Mouse (Mus musculus) bone marrow, adult 2 months (tissue): Measurements from ENCODE around the gene Smurf2. TPM values are rescaled to one million over a fixed set of nuclear protein-coding genes. Genes with fewer than 3 reads are reported as not detected.
"Not testable (repeated sequence)": the region's sequence is repeated elsewhere in the genome, so short reads cannot be mapped to it uniquely, and the experiment has no call there.

Experiments used
- H3K27ac ChIP-seq: fragments of 200-500 bp; 2 replicates; pipeline ENCODE4 v1.5.1; 2012; ENCODE audit warnings: low read depth, mild to moderate bottlenecking, control low read depth, inconsistent platforms, low read length; ENCODE audit not compliant: control insufficient read depth, poor library complexity, insufficient read depth
- H3K4me1 ChIP-seq: fragments of 200-500 bp; 2 replicates; pipeline ENCODE4 v1.6.1; 2011; ENCODE audit warnings: low read length; ENCODE audit not compliant: control insufficient read depth, insufficient read depth
- H3K4me3 ChIP-seq: fragments of 200-500 bp; replicated peaks from 2 replicates; pipeline ENCODE3; 2011; ENCODE audit warnings: mild to moderate bottlenecking, low read depth, low read length, control low read depth; ENCODE audit not compliant: control insufficient read depth
- CTCF ChIP-seq: fragments of 200-500 bp; IDR thresholded peaks from 2 replicates; pipeline ENCODE4 v1.5.1; 2011; ENCODE audit warnings: low read length, control low read depth; ENCODE audit not compliant: control insufficient read depth, insufficient read depth
- POLR2A ChIP-seq: fragments of 200-500 bp; IDR thresholded peaks from 2 replicates; pipeline ENCODE4 v1.6.1; 2011; ENCODE audit warnings: low read depth, mild to moderate bottlenecking, control low read depth, low read length, borderline replicate concordance; ENCODE audit not compliant: control insufficient read depth
- WGBS: fragments of 180-500 bp; shearing (Covaris S2); methylation state at CpG from one replicate; pipeline ENCODE4 v1.1.7; 2018; 5-methylcytosine and 5-hydroxymethylcytosine counted together
- polyA plus RNA-seq: library from polyadenylated mRNA; stranded (reverse); fragments of >200 nt; gene quantifications from 2 replicates; pipeline ENCODE4 v1.2.4, GENCODE M21; 2011; ENCODE audit warnings: low replicate concordance; ENCODE audit not compliant: missing spikeins, insufficient read depth, insufficient read length

Gene Smurf2
- polyA plus RNA-seq, 1 experiment: 34.6 TPM

DNA sequence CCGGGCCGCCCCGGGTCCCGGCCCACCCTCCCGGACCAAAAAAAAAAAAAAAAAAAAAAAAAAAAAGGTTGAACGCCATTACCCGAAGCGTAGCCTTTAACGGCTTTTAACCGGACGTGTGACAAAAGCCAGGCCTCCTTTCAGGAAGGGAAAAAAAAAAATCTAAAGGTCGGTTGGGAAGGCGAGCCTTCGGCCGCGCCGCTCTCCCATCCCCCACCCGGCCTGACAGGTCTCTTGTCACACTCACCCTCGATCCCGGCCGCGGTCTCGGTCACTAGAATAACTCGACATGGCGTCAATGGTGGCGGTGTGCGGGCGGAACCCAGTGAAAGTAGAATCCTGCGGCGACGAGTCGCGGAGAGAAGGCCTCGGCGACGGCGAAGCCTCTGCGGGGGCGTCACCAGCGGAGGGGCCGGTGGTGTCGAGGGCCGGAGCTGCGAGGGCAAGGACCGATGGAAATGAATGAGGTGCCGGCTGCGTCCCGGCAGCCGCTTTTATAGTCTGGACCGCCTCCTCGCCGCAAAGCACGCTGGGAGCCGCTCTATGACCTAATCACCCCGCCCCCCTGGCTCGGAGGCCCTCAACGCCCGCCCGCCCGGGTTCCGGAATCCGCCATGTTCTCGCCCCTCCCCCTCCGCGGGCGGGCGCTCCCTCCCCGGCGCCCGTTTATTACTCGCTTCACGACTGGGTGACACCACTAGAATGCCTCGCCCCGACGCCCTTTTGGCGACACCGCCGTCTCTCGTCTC is 132.3 kb downstream of the Smurf2 start:
- Histone ChIP-seq H3K4me3 (peak overlapping the region; percentile 88), H3K4me1 (peaks cover 2% of the 10 kb centered on the region; the same call in 1 of the 2 replicates), H3K27ac (peak overlapping the region; percentile 99)
- WGBS: under 1% methylated on average over 78 of the region's 79 CpGs
- TF ChIP-seq CTCF (no peak), POLR2A (peak; percentile 99)

DNA sequence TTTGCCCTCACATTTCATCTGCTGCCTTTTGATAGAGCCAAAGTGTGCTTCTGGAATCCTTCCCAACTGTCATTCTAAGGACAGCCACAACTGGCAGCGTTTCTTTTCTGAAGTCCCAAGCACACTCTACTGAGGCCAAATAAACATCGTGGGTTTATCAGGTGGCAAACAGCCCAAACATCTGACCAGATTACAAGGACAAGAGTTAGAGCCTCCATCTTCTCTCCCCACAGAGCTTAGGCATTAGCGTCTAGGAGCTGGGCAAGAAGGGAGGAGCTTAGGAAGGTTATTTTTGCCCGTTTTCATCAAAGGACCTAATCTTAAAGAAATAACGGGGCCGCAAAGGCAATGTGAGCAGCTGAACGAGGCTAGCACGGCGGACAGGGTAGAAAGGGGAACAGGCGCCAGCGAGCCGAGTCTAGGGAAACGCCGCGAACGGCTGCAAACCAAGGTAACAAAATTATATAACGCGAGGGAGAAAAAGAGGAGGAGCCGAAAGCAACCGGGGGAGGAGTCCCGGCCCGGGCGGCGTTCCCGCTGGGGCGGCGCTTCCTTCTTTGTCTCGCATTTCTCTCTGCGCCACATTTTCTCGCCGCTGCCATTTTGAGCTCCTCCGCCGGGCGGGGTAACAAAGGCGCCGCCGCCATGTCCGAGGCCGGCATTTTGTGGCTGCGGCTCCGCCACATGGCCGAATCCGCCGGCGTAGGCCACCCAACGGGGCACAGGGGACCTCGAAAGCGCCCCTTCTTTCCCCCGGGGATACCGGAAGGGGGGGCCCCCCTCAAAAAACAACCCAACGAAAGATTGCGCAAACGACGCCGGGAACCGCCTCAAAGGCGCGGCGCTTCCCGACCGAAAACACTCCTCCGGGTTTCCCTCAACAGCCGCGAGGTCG is 133.1 kb downstream of the Smurf2 start:
- peak overlapping the region; percentile 88 for H3K4me3 ChIP-seq
- peak overlapping the region; percentile 99 for H3K27ac ChIP-seq
- whole genome bisulfite sequencing: under 1% methylated on average over 65 of the region's 65 CpGs
- TF ChIP-seq CTCF: no peak
- peak; percentile 54; the same call in 1 of the 2 replicates for TF ChIP-seq POLR2A
- peaks cover 2% of the 10 kb centered on the region; the same call in 1 of the 2 replicates for H3K4me1 ChIP-seq

- 51% methylated on average over 1 of the region's 1 CpGs for WGBS
- Histone ChIP-seq H3K4me3 (no peak overlapping the region), H3K4me1 (peaks cover 2% of the 10 kb centered on the region; the same call in 1 of the 2 replicates), H3K27ac (no peak overlapping the region)
- no peak for TF ChIP-seq CTCF
- no peak for TF ChIP-seq POLR2A
Observed at GRCm38 (mm10) chr11:106785043-106785442, 135.5 kb downstream of the Smurf2 start.

- Histone ChIP-seq H3K4me3 (no peak overlapping the region), H3K27ac (no peak overlapping the region), H3K4me1 (no peaks in the 10 kb centered on the region; the same call in 1 of the 2 replicates)
- TF ChIP-seq POLR2A (no peak), CTCF (no peak)
- 76% methylated on average over 2 of the region's 2 CpGs for WGBS
Observed at GRCm38 (mm10) chr11:106784476-106784875, 136.0 kb downstream of the Smurf2 start.

GRCm38 (mm10) chr11:106782841-106783764 is 137.4 kb downstream of the Smurf2 start:
- Histone ChIP-seq H3K4me1 (no peaks in the 10 kb centered on the region; the same call in 1 of the 2 replicates), H3K4me3 (no peak overlapping the region), H3K27ac (no peak overlapping the region)
- 74% methylated on average over 9 of the region's 9 CpGs for WGBS
- TF ChIP-seq CTCF: no peak
- TF ChIP-seq POLR2A: no peak

- H3K4me3 ChIP-seq, H3K27ac ChIP-seq, H3K4me1 ChIP-seq: not testable (repeated sequence)
- WGBS: 86% methylated on average over 7 of the region's 7 CpGs
Observed at GRCm38 (mm10) chr11:106782271-106782670, 138.2 kb downstream of the Smurf2 start.

DNA sequence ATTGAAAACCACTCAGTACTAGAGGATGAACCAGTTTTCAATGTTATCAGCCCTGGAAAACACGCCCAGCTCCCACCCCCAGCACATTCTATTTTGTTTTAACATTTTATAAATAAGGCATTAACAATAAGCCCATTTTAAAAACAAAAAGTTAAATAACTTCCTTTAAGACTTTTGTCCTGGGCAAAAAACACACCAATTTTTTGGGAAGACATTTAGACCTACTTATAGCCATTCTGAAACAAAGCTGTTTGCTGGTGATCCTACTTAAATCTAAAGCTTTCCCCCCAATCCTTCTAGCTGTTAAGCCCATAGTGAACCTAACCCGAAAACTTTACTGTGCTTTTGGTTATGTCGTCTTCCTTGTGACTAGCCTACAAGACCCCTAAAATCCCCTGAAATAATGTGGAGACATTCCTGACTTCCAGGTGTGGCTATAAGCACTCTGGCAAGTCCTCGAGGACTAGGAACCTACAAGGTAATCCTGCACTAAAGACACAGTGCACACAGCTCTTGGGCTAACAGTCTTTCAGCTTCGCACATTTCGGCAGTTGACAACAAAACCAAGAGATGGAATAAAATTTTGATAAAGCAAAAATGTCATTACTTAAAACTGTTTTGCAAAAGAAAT is 139.8 kb downstream of the Smurf2 start:
- H3K27ac ChIP-seq: no peak overlapping the region
- TF ChIP-seq POLR2A: no peak
- no peak for TF ChIP-seq CTCF
- H3K4me3 ChIP-seq: no peak overlapping the region
- WGBS: 82% methylated on average over 6 of the region's 6 CpGs
- H3K4me1 ChIP-seq: no peaks in the 10 kb centered on the region; the same call in 1 of the 2 replicates
